Mouse (Mus musculus) ES-E14 (cell line): Measurements from ENCODE around the gene Nxpe4.

Experiments
- CHD2 ChIP-seq: IDR thresholded peaks from 2 replicates; pipeline ENCODE4 v1.6.1; 2014; ENCODE audit warnings: mild to moderate bottlenecking, low read depth, low read length, inconsistent platforms
- HCFC1 ChIP-seq: IDR thresholded peaks from 2 replicates; pipeline ENCODE4 v1.6.1; 2012; ENCODE audit warnings: low read length, inconsistent platforms, borderline replicate concordance; ENCODE audit not compliant: insufficient read depth
- MAFK ChIP-seq: IDR thresholded peaks from 2 replicates; pipeline ENCODE4 v1.6.1; 2014; ENCODE audit warnings: mild to moderate bottlenecking, low read depth, low read length, inconsistent platforms; ENCODE audit not compliant: insufficient read depth
- ZC3H11A ChIP-seq: IDR thresholded peaks from 2 replicates; pipeline ENCODE4 v1.6.1; 2012; ENCODE audit warnings: low read depth, mild to moderate bottlenecking, inconsistent platforms, low read length, borderline replicate concordance
- ZNF384 ChIP-seq: IDR thresholded peaks from 2 replicates; pipeline ENCODE4 v1.6.1; 2012; ENCODE audit warnings: low read depth, low read length, inconsistent platforms

DNA sequence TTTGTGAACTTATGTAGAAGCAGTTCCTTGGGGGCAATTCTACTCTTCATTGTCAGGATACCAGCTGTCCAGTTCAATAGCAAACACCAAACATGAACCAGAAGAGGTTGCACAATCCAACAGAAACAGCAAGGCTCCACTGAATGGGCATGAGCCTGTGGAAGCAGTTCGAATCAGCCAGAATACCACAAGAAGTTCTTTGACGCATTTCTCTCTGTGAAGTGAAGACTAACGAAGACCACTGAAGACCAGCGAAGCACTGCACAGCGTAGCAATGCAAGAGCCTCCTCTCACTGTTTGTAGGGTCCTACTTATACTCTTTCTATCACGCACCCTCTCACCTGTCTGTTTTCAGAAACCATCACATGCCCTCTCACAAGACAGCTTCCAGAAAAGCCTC lies 102.8 kb downstream of the Nxpe4 start:
- TF ChIP-seq ZNF384 (no peak), CHD2 (no peak), HCFC1 (no peak), MAFK (no peak), ZC3H11A (no peak)
